Mouse (Mus musculus) adrenal gland (tissue): Measurements from ENCODE around the gene Tshz2.

ENCODE experiments used
- intact Hi-C: fragments of 180-260 bp; cut with DNase I; formaldehyde crosslinking; loops from one replicate; pipeline ENCODE4 v1.15.1; 2025

Tshz2 gene

GRCm38 (mm10) chr2:170094220-170094619, 461.4 kb downstream of the Tshz2 start:
- intact Hi-C loops, result no loop called here

- intact Hi-C loops, result no loop called here
Measured at GRCm38 (mm10) chr2:170094871-170095270, 462.1 kb downstream of the Tshz2 start.

- intact Hi-C loops, result loop anchor here (5.0 kb wide), 2 partner anchors 39 to 1039 kb away; no protein-coding TSS in a partner anchor
Measured at GRCm38 (mm10) chr2:170101132-170101531, 468.3 kb downstream of the Tshz2 start.

GRCm38 (mm10) chr2:170101932-170102331, 469.1 kb downstream of the Tshz2 start:
- intact Hi-C loops, result loop anchor here (5.0 kb wide), 2 partner anchors 40 to 1040 kb away; no protein-coding TSS in a partner anchor

- intact Hi-C loops, result loop anchor here (5.0 kb wide), 2 partner anchors 41 to 1041 kb away; no protein-coding TSS in a partner anchor
Measured at GRCm38 (mm10) chr2:170103341-170103740, 470.5 kb downstream of the Tshz2 start.

GRCm38 (mm10) chr2:170103852-170104251, 471.0 kb downstream of the Tshz2 start:
- intact Hi-C loops, result loop anchor here (5.0 kb wide), 2 partner anchors 42 to 1042 kb away; no protein-coding TSS in a partner anchor

GRCm38 (mm10) chr2:170104396-170104795, 471.6 kb downstream of the Tshz2 start:
- intact Hi-C loops, result loop anchor here (5.0 kb wide), 2 partner anchors 42 to 1042 kb away; no protein-coding TSS in a partner anchor

- intact Hi-C loops, result no loop called here
Measured at GRCm38 (mm10) chr2:170106000-170106399, 473.2 kb downstream of the Tshz2 start.

GRCm38 (mm10) chr2:170107791-170108190, 475.0 kb downstream of the Tshz2 start:
- intact Hi-C loops, result no loop called here

- intact Hi-C loops, result no loop called here
Measured at GRCm38 (mm10) chr2:170109528-170109927, 476.7 kb downstream of the Tshz2 start.

GRCm38 (mm10) chr2:170110306-170110705, 477.5 kb downstream of the Tshz2 start:
- intact Hi-C loops, result loop anchor here (10.0 kb wide), 1 partner anchor 204 kb away; no protein-coding TSS in a partner anchor

- intact Hi-C loops, result loop anchor here (5.0 to 10.0 kb wide), 4 partner anchors 41 to 226 kb away; no protein-coding TSS in a partner anchor
Measured at GRCm38 (mm10) chr2:170116704-170117281, 484.0 kb downstream of the Tshz2 start.

GRCm38 (mm10) chr2:170120139-170121027, 487.6 kb downstream of the Tshz2 start:
- intact Hi-C loops, result no loop called here
